Mouse (Mus musculus) left cerebral cortex, postnatal 25 days (tissue): ENCODE measurements around the gene Fbxw27. TPM values are rescaled to one million over a fixed set of nuclear protein-coding genes. Genes with fewer than 3 reads are reported as not detected.
"Not testable (repeated sequence)": the region's sequence is repeated elsewhere in the genome, so short reads cannot be mapped to it uniquely, and the experiment has no call there.

Experiments
- DNase-seq, 2 experiments: peaks; one replicate each; pipeline ENCODE4 v3.0.0; 2022; ENCODE audit warnings: low spot score in 2 of 2, mixed read lengths in 1 of 2
- intact Hi-C: fragments of 180-260 bp; cut with DNase I; formaldehyde crosslinking; loops from one replicate; pipeline ENCODE4 v1.15.1; 2025
- total RNA-seq, 2 experiments: library from RNA; stranded (reverse); gene quantifications; 2 replicates each; pipeline ENCODE4 v1.2.3; 2021

Gene Fbxw27
- not detected for total RNA-seq

GRCm38 (mm10) chr9:109790570-109790969, at the start of gene Fbxw27:
Gene Fbxw27, minus strand, starts transcription at chr9:109790670.
- DNase-seq, intact Hi-C loops: not testable (repeated sequence)

- intact Hi-C loops = loop anchor here (2.0 to 10.0 kb wide), 3 partner anchors 708 to 828 kb away; no protein-coding TSS in a partner anchor
- no peak for DNase-seq
Observed at GRCm38 (mm10) chr9:109833088-109833412, 42.6 kb upstream of the Fbxw27 start.

- DNase-seq = peak; percentile 87 to 88
- intact Hi-C loops = loop anchor here (2.0 to 10.0 kb wide), 3 partner anchors 708 to 828 kb away; no protein-coding TSS in a partner anchor
Observed at GRCm38 (mm10) chr9:109832391-109833087, 42.1 kb upstream of the Fbxw27 start, which contains the start of gene Nme6. Gene Nme6, plus strand, starts transcription at chr9:109832749.

- intact Hi-C loops = no loop called here
- no peak for DNase-seq
Observed at GRCm38 (mm10) chr9:109826181-109826580, 35.7 kb upstream of the Fbxw27 start.

GRCm38 (mm10) chr9:109825739-109826138, 35.3 kb upstream of the Fbxw27 start:
- no peak for DNase-seq
- intact Hi-C loops = no loop called here

- DNase-seq = peak; percentile 3 to 27
- intact Hi-C loops = no loop called here
Observed at GRCm38 (mm10) chr9:109816341-109816740, 25.9 kb upstream of the Fbxw27 start.

- intact Hi-C loops = no loop called here
- DNase-seq = peak; percentile 2 to 23
Observed at GRCm38 (mm10) chr9:109813424-109813823, 23.0 kb upstream of the Fbxw27 start.

GRCm38 (mm10) chr9:109811980-109812379, 21.5 kb upstream of the Fbxw27 start, which contains the start of gene Spink8:
Gene Spink8, plus strand, starts transcription at chr9:109812280.
- intact Hi-C loops = no loop called here
- DNase-seq = no peak

- intact Hi-C loops = no loop called here
- DNase-seq = no peak
Observed at GRCm38 (mm10) chr9:109807898-109808297, 17.4 kb upstream of the Fbxw27 start.

GRCm38 (mm10) chr9:109806695-109807293, 16.3 kb upstream of the Fbxw27 start:
- DNase-seq = no peak
- intact Hi-C loops = no loop called here

- intact Hi-C loops = no loop called here
- DNase-seq = no peak
Observed at GRCm38 (mm10) chr9:109806260-109806659, 15.8 kb upstream of the Fbxw27 start.

GRCm38 (mm10) chr9:109805596-109805995, 15.1 kb upstream of the Fbxw27 start:
- DNase-seq, intact Hi-C loops: not testable (repeated sequence)

- intact Hi-C loops = no loop called here
- peak; percentile 3 to 11 for DNase-seq
Observed at GRCm38 (mm10) chr9:109798051-109798450, 7.6 kb upstream of the Fbxw27 start.

- intact Hi-C loops = no loop called here
- DNase-seq = no peak
Observed at GRCm38 (mm10) chr9:109795811-109796210, 5.3 kb upstream of the Fbxw27 start.

- no peak for DNase-seq
- intact Hi-C loops = no loop called here
Observed at GRCm38 (mm10) chr9:109795221-109795620, 4.8 kb upstream of the Fbxw27 start.

- DNase-seq, intact Hi-C loops: not testable (repeated sequence)
Observed at GRCm38 (mm10) chr9:109766841-109767240, 23.6 kb downstream of the Fbxw27 start.

- intact Hi-C loops, DNase-seq: not testable (repeated sequence)
Observed at GRCm38 (mm10) chr9:109745989-109746388, 44.5 kb downstream of the Fbxw27 start, which contains the start of gene Fbxw26. Gene Fbxw26, minus strand, starts transcription at chr9:109746089.
